Mouse (Mus musculus): ENCODE measurements around the gene Lefty1.
A peak's percentile ranks its signal among the peaks of the same experiment; 100 is the strongest.
"Not testable (repeated sequence)": the region's sequence is repeated elsewhere in the genome, so short reads cannot be mapped to it uniquely, and the experiment has no call there.

Gene Lefty1

GRCm38 (mm10) chr1:180934467-180935419 lies at the start of gene Lefty1:
Gene Lefty1 (plus strand): TSS chr1:180935022.
- DNase-seq (ENCODE audit: low read depth, low spot score): no peak

GRCm38 (mm10) chr1:180888556-180889042 lies 46.2 kb upstream of the Lefty1 start:
- DNase-seq (ENCODE audit: low read depth, low spot score): no peak

GRCm38 (mm10) chr1:180889172-180889571 lies 45.6 kb upstream of the Lefty1 start:
- no peak for DNase-seq (ENCODE audit: low read depth, low spot score)

- no peak for DNase-seq (ENCODE audit: low read depth, low spot score)
These were observed 45.0 kb upstream of the Lefty1 start for GRCm38 (mm10) chr1:180889841-180890240.

GRCm38 (mm10) chr1:180892808-180893207 lies 42.0 kb upstream of the Lefty1 start, which contains the start of gene Lefty2:
Gene Lefty2 (plus strand): TSS chr1:180893108.
- no peak for DNase-seq (ENCODE audit: low read depth, low spot score)

GRCm38 (mm10) chr1:180894088-180894987 lies 40.5 kb upstream of the Lefty1 start:
- not testable (repeated sequence) for DNase-seq (ENCODE audit: low read depth, low spot score)

- DNase-seq (ENCODE audit: low read depth, low spot score): peak; percentile 62
These were observed 33.7 kb upstream of the Lefty1 start for GRCm38 (mm10) chr1:180901107-180901506.

GRCm38 (mm10) chr1:180902915-180903314 lies 31.9 kb upstream of the Lefty1 start:
- no peak for DNase-seq (ENCODE audit: low read depth, low spot score)

- no peak for DNase-seq (ENCODE audit: low read depth, low spot score)
These were observed 31.2 kb upstream of the Lefty1 start for GRCm38 (mm10) chr1:180903666-180904038.

GRCm38 (mm10) chr1:180904039-180904814 lies 30.6 kb upstream of the Lefty1 start, which contains the start of gene Pycr2:
Gene Pycr2 (plus strand): TSS chr1:180904293.
- DNase-seq (ENCODE audit: low read depth, low spot score): peak; percentile 91

- no peak for DNase-seq (ENCODE audit: low read depth, low spot score)
These were observed 30.1 kb upstream of the Lefty1 start for GRCm38 (mm10) chr1:180904815-180905080.

GRCm38 (mm10) chr1:180905307-180905706 lies 29.5 kb upstream of the Lefty1 start:
- no peak for DNase-seq (ENCODE audit: low read depth, low spot score)

- no peak for DNase-seq (ENCODE audit: low read depth, low spot score)
These were observed 28.9 kb upstream of the Lefty1 start for GRCm38 (mm10) chr1:180905876-180906275.

GRCm38 (mm10) chr1:180906461-180907147 lies 28.2 kb upstream of the Lefty1 start:
- DNase-seq (ENCODE audit: low read depth, low spot score): no peak

- no peak for DNase-seq (ENCODE audit: low read depth, low spot score)
These were observed 23.7 kb upstream of the Lefty1 start for GRCm38 (mm10) chr1:180911138-180911537.

- no peak for DNase-seq (ENCODE audit: low read depth, low spot score)
These were observed 23.1 kb upstream of the Lefty1 start for GRCm38 (mm10) chr1:180911653-180912287.

GRCm38 (mm10) chr1:180912792-180913191 lies 22.0 kb upstream of the Lefty1 start:
- DNase-seq (ENCODE audit: low read depth, low spot score): no peak

GRCm38 (mm10) chr1:180913797-180914196 lies 21.0 kb upstream of the Lefty1 start:
- no peak for DNase-seq (ENCODE audit: low read depth, low spot score)

- no peak for DNase-seq (ENCODE audit: low read depth, low spot score)
These were observed 18.4 kb upstream of the Lefty1 start for GRCm38 (mm10) chr1:180916425-180916824.

- DNase-seq (ENCODE audit: low read depth, low spot score): no peak
These were observed 17.8 kb upstream of the Lefty1 start for GRCm38 (mm10) chr1:180917053-180917452.
